Mouse (Mus musculus) midbrain, postnatal 0 days (tissue): ENCODE results near the gene Prkaca. TPM values are rescaled to one million over a fixed set of nuclear protein-coding genes. Genes with fewer than 3 reads are reported as not detected.
A peak's percentile ranks its signal among the peaks of the same experiment; 100 is the strongest.

Experiments used
- ATAC-seq: fragments of 200-750 bp; cut with Nextera tagmentation; 2 replicates; pipeline ENCODE4 v1.8.0; 2017; ENCODE audit warnings: moderate number of reproducible peaks, mild to moderate bottlenecking, moderate TSS enrichment, moderate library complexity; ENCODE audit not compliant: low FRiP score
- DNase-seq: peaks from one replicate; pipeline ENCODE4 v3.0.0-alpha.2; 2015; ENCODE audit warnings: low spot score
- H3K27ac ChIP-seq: fragments of 300-500 bp; sonication (generic); 2 replicates; pipeline ENCODE4 v1.5.1; 2014; ENCODE audit warnings: low read depth, mild to moderate bottlenecking, low read length, mixed read lengths
- H3K27me3 ChIP-seq: fragments of 300-500 bp; sonication (generic); 2 replicates; pipeline ENCODE4 v1.6.1; 2014; ENCODE audit warnings: low read length, control low read depth, mixed read lengths; ENCODE audit not compliant: insufficient read depth
- H3K36me3 ChIP-seq: fragments of 300-500 bp; sonication (generic); 2 replicates; pipeline ENCODE4 v1.6.1; 2014; ENCODE audit warnings: low read length, control low read depth, mixed read lengths; ENCODE audit not compliant: insufficient read depth
- H3K4me1 ChIP-seq: fragments of 300-500 bp; sonication (generic); 2 replicates; pipeline ENCODE4 v1.6.1; 2014; ENCODE audit warnings: mild to moderate bottlenecking, control low read depth, antibody characterized with exemption, low read length, mixed read lengths; ENCODE audit not compliant: insufficient read depth
- H3K4me2 ChIP-seq: fragments of 300-500 bp; sonication (generic); 2 replicates; pipeline ENCODE4 v1.6.1; 2014; ENCODE audit warnings: low read depth, mild to moderate bottlenecking, low read length, mixed read lengths; ENCODE audit not compliant: poor library complexity, severe bottlenecking
- H3K4me3 ChIP-seq: fragments of 300-500 bp; sonication (generic); 2 replicates; pipeline ENCODE4 v1.5.1; 2014; ENCODE audit warnings: low read depth, mild to moderate bottlenecking, low read length, moderate library complexity
- H3K9ac ChIP-seq: fragments of 300-500 bp; sonication (generic); replicated peaks from 2 replicates; pipeline ENCODE4 v1.6.1; 2014; ENCODE audit warnings: mild to moderate bottlenecking, low read length, moderate library complexity, mixed read lengths; ENCODE audit not compliant: poor library complexity, severe bottlenecking
- H3K9me3 ChIP-seq: fragments of 300-500 bp; sonication (generic); 2 replicates; pipeline ENCODE4 v1.6.1; 2016; ENCODE audit warnings: low read length, control low read depth
- CTCF ChIP-seq: IDR thresholded peaks from 2 replicates; pipeline ENCODE4 v1.5.1; 2016; ENCODE audit warnings: antibody characterized with exemption, mild to moderate bottlenecking
- WGBS: fragments of 180-500 bp; shearing (Covaris S2); extraction: QIAGEN DNeasy Blood & Tissue Kit; methylation state at CpG from one replicate; pipeline ENCODE4 v1.1.7; 2014; 5-methylcytosine and 5-hydroxymethylcytosine counted together
- polyA plus RNA-seq: library from polyadenylated mRNA; unstranded; fragments of >200 nt; fragmentation: Nextera tagmentation; extraction: Ambion mirVana; gene quantifications from 2 replicates; pipeline ENCODE4 v1.2.1, GENCODE M21; 2015
- total RNA-seq: library from RNA; depleted of rRNA; stranded (reverse); fragments of >200 nt; gene quantifications from 2 replicates; pipeline ENCODE4 v1.2.3, GENCODE M21; 2014

The Prkaca gene
- total and polyA plus RNA-seq, 2 experiments from 2014 or later = 218 to 253 TPM

DNA sequence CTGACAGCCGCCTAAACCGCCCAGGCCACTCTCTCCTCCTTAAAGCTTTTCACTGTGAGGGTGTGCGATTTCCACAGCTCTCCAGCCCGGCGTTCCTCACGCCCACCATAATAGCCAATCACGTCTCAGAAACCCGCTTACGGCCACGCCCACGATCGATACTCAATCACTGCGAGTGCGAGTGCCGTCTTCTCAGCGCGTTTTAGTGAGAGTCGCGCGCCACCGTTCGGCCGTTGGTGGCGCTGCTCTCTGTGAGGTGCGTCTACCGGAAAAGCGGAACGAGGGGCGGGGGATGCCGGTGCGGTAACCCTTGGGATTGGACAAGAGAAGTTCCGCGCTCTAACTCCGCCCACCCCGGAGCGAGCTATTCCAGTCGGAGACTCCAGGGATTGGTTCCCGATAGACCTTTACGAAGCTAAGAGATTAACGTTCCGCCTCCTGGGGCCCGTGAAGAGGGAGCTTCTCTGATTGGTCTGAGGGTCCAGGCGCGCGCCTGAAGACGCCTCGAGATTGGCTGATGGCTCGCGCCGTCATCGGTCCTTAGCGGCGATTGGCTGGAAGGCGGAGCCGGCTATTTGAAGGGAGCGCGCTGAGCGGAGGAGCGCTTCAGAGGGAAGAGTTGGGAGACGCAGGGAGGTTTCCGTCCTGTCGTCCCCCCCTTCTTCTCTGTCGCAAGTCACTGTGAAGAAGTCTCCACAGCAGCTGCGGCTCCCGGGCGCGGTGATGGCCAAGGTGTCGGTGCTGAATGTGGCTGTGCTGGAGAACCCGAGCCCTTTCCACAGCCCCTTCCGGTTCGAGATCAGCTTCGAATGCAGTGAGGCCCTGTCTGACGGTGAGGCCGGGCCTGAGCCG lies 17.5 kb upstream of the Prkaca start, which contains the start of the genes Gm10644 and Asf1b:
Gene Gm10644 (minus strand): TSS at position 100 of the 852 bp plus-strand sequence.
Gene Asf1b (plus strand): TSS at position 402 of the 852 bp plus-strand sequence.
- peak; percentile 97 for TF ChIP-seq CTCF
- H3K27ac ChIP-seq = peak within 1 kb of the TSS; percentile 52

DNA sequence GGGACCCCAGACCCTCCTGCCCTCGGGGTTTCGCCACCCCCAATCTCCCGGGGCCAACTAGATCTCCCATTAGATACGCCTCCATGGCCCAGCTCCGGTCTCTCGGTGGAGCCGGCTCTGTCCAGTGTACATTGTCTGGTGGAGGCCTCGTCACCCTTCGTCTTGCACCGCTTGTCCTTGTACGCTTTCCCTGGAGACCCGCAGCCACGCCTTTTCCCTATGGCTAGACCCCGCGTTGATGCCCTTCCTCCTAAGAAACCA lies 16.9 kb upstream of the Prkaca start:
- Histone ChIP-seq H3K9ac (no peak overlapping the region), H3K27ac (no peak overlapping the region), H3K36me3 (no peaks in the 10 kb centered on the region), H3K4me1 (no peaks in the 10 kb centered on the region), H3K9me3 (no peaks in the 10 kb centered on the region), H3K4me3 (peak overlapping the region; percentile 49), H3K27me3 (no peaks in the 10 kb centered on the region), H3K4me2 (peak overlapping the region; percentile 94)
- WGBS = under 1% methylated on average over 14 of the region's 15 CpGs
- ATAC-seq (no peak), DNase-seq (no peak)
- no peak for TF ChIP-seq CTCF

More for the DNA sequence above, 17.5 kb upstream of the Prkaca start, which contains the start of the genes Gm10644 and Asf1b:
- Histone ChIP-seq H3K4me3 (peak within 1 kb of the TSS; percentile 49), H3K9ac (peak within 1 kb of the TSS; percentile 42; the same call in 1 of the 2 replicates), H3K4me1 (no peaks in the 10 kb centered on the region), H3K4me2 (peak within 1 kb of the TSS; percentile 94), H3K36me3 (no peaks in the 10 kb centered on the region), H3K9me3 (no peaks in the 10 kb centered on the region), H3K27me3 (no peaks in the 10 kb centered on the region)
- under 1% methylated on average over 75 of the region's 75 CpGs for WGBS
- DNase-seq (peak; percentile 100), ATAC-seq (peak; percentile 99)

DNA sequence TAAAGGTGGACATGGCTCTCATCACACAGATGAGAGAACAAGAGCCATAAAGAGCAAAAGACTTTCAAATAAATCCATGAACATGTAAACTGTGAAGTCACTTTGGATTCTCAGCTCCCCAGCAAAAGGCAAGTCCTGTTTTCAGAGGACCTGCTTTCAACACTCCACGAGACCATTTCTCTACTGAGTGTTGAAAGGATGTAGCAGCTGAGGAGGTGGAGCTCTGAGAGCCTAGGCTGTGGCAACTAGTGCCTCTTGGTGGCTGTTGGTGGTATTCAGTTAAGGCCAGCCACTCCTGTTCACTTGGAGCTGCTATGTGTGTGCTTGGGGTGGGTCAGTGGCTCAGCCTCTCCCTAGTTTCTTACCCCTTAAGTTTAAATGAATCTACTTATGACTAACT lies 16.0 kb upstream of the Prkaca start:
- ATAC-seq (no peak), DNase-seq (peak; percentile 31)
- no peak overlapping the region for H3K9ac ChIP-seq
- H3K27ac ChIP-seq = no peak overlapping the region
- H3K9me3 ChIP-seq = no peaks in the 10 kb centered on the region
- peak overlapping the region; percentile 94; the same call in 1 of the 2 replicates for H3K4me2 ChIP-seq
- no peaks in the 10 kb centered on the region for H3K36me3 ChIP-seq
- WGBS = 6% methylated on average over 1 of the region's 1 CpGs
- peak; percentile 30 for TF ChIP-seq CTCF
- no peak overlapping the region for H3K4me3 ChIP-seq
- no peaks in the 10 kb centered on the region for H3K27me3 ChIP-seq
- no peaks in the 10 kb centered on the region for H3K4me1 ChIP-seq

DNA sequence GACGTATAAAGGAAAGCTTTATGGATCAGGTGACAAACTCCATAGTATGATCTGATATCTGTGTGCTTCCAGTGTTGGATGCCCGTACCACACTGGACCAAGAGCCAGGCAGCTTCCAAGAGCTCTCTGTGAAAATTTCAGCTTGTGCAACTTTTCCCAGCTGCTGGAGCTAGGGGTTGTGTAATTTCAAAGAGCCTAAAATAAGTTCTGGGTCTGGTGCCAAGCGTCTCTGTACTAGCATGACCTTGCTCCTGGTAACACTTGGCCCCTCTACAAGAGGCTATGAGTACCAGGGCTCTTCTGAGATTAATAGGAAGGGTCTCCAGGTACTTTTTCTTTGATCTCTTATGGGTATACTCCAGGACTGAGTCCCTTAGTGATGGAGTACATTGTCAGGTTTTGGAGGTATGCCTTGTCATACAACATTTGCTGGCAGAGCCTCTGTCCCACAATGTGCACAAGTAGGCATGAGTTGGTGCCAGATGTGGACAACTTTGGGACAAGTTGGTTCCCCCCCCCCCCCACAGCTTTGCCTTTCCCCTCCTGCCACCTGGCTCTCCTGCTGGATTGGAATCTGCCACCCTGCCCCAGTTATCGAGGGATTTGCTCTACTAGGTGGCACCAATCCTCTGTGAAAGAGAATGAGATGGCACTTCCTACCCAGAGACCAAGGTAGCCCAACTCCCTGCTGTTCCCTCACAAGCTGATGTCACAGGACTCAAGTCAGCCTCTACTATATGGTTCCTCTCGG lies 8.6 kb upstream of the Prkaca start:
- H3K27ac ChIP-seq = no peak overlapping the region
- WGBS = 91% methylated on average over 5 of the region's 5 CpGs
- TF ChIP-seq CTCF = no peak
- DNase-seq (no peak), ATAC-seq (no peak)
- H3K36me3 ChIP-seq = no peaks in the 10 kb centered on the region
- no peaks in the 10 kb centered on the region for H3K9me3 ChIP-seq
- H3K4me2 ChIP-seq = no peak overlapping the region
- H3K9ac ChIP-seq = no peak overlapping the region
- H3K27me3 ChIP-seq = no peaks in the 10 kb centered on the region
- no peak overlapping the region for H3K4me3 ChIP-seq
- H3K4me1 ChIP-seq = no peaks in the 10 kb centered on the region

DNA sequence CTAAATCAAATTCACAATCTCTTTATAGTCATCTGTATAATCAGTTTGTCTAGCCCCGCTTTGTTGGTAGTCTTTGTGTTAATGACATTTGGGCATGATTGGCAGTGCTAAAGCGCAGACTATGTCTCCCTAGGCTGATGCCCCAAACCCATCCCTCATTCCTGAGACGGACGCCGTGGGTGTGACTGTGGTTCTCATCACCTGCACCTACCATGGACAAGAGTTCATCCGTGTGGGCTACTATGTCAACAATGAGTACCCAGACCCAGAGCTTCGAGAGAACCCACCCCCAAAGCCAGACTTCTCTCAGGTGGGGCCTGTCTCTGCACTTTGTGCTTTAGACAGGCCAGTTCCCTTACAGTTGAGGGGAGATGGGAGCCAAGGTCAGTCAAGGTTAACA lies 5.1 kb upstream of the Prkaca start:
- WGBS = 98% methylated on average over 7 of the region's 7 CpGs
- Histone ChIP-seq H3K27ac (no peak overlapping the region), H3K9ac (no peak overlapping the region), H3K4me1 (peaks cover 5% of the 10 kb centered on the region; the same call in 1 of the 2 replicates), H3K4me2 (no peak overlapping the region), H3K4me3 (no peak overlapping the region), H3K9me3 (no peaks in the 10 kb centered on the region), H3K27me3 (no peaks in the 10 kb centered on the region), H3K36me3 (no peaks in the 10 kb centered on the region)
- ATAC-seq (no peak), DNase-seq (no peak)
- TF ChIP-seq CTCF = no peak

DNA sequence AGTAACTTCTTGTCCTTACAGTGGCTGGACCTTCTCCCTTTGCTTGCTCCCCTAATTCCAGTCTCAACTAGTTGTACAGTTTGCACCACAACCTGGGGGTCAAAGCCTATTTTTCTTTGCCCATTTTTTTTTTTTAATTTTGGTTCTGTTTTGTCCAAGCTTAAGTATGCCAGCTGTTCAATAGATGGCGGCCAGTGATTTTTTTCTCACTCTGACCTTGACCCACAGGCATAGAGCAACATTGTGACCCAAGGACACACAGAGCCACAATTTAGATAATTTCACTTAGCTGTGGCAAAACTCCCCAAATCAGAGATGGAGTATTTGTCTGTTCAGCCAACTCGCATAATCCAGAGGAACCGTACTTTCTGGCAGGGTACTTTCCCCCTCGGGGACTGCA lies 1.7 kb upstream of the Prkaca start:
- 92% methylated on average over 4 of the region's 4 CpGs for WGBS

More for the DNA sequence above, 1.7 kb upstream of the Prkaca start:
- Histone ChIP-seq H3K9me3 (no peaks in the 10 kb centered on the region), H3K27ac (no peak overlapping the region), H3K9ac (no peak overlapping the region), H3K4me1 (peaks cover 9% of the 10 kb centered on the region; the same call in 1 of the 2 replicates), H3K4me3 (no peak overlapping the region), H3K27me3 (no peaks in the 10 kb centered on the region), H3K4me2 (no peak overlapping the region), H3K36me3 (no peaks in the 10 kb centered on the region)
- ATAC-seq (no peak), DNase-seq (no peak)
- no peak for TF ChIP-seq CTCF
